Mouse (Mus musculus) liver, adult 2 months (tissue): ENCODE data around the gene Fut8.

ENCODE experiments used
- CTCF ChIP-seq: fragments of 200-500 bp; IDR thresholded peaks from 2 replicates; pipeline ENCODE4 v1.5.1; 2011; ENCODE audit warnings: low read depth, low read length, control low read depth
- POLR2A ChIP-seq: fragments of 200-500 bp; IDR thresholded peaks from 2 replicates; pipeline ENCODE4 v1.6.1; 2011; ENCODE audit warnings: low read length, control low read depth; ENCODE audit not compliant: insufficient read depth; ENCODE audit errors: extremely low read depth

- TF ChIP-seq CTCF: no peak
- TF ChIP-seq POLR2A: no peak
Observed at GRCm38 (mm10) chr12:77206852-77207251, 31.1 kb upstream of the Fut8 start.
